Mouse (Mus musculus) hindbrain, embryonic 10.5 days (tissue): ENCODE data around the gene Pdzrn4. TPM values are rescaled to one million over a fixed set of nuclear protein-coding genes. Genes with fewer than 3 reads are reported as not detected.

ENCODE experiments used
- DNase-seq: peaks from one replicate; pipeline ENCODE4 v3.0.0-alpha.2; 2017; ENCODE audit warnings: low spot score
- H3K27ac ChIP-seq: fragments of 300-500 bp; sonication (generic); 2 replicates; pipeline ENCODE4 v1.5.1; 2016; ENCODE audit warnings: mild to moderate bottlenecking, moderate library complexity
- H3K27me3 ChIP-seq: fragments of 300-500 bp; sonication (generic); 2 replicates; pipeline ENCODE4 v1.6.1; 2016; ENCODE audit warnings: mild to moderate bottlenecking; ENCODE audit not compliant: poor library complexity, insufficient read depth, severe bottlenecking
- H3K36me3 ChIP-seq: fragments of 300-500 bp; sonication (generic); 2 replicates; pipeline ENCODE4 v1.6.1; 2016; ENCODE audit warnings: mild to moderate bottlenecking, moderate library complexity
- H3K4me1 ChIP-seq: fragments of 300-500 bp; sonication (generic); replicated peaks from 2 replicates; pipeline ENCODE4 v1.6.1; 2016; ENCODE audit warnings: mild to moderate bottlenecking
- H3K4me3 ChIP-seq: fragments of 300-500 bp; sonication (generic); 2 replicates; pipeline ENCODE4 v1.5.1; 2016; ENCODE audit warnings: mild to moderate bottlenecking, moderate library complexity
- H3K9me3 ChIP-seq: fragments of 300-500 bp; sonication (generic); 2 replicates; pipeline ENCODE4 v1.6.1; 2016; ENCODE audit warnings: mild to moderate bottlenecking, moderate library complexity
- WGBS: fragments of 180-500 bp; shearing (Covaris S2); methylation state at CpG from one replicate; pipeline ENCODE4 v1.1.7; 2016; 5-methylcytosine and 5-hydroxymethylcytosine counted together
- polyA plus RNA-seq: library from polyadenylated mRNA; unstranded; fragments of >200 nt; fragmentation: Nextera tagmentation; extraction: Ambion mirVana; gene quantifications from 2 replicates; pipeline ENCODE4 v1.2.1, GENCODE M21; 2016

Pdzrn4 gene
- polyA plus RNA-seq, 1 experiment from 2014 or later, result 14.0 TPM

- no peaks in the 10 kb centered on the region for H3K9me3 ChIP-seq
- H3K4me1 ChIP-seq, result peaks cover 22% of the 10 kb centered on the region
- WGBS, result 72% methylated on average over 8 of the region's 8 CpGs
- H3K36me3 ChIP-seq, result no peaks in the 10 kb centered on the region
- no peaks in the 10 kb centered on the region for H3K27me3 ChIP-seq
- DNase-seq, result no peak
- no peak overlapping the region for H3K4me3 ChIP-seq
- peak overlapping the region; percentile 64; the same call in 1 of the 2 replicates for H3K27ac ChIP-seq
These were observed 307.5 kb downstream of the Pdzrn4 start for GRCm38 (mm10) chr15:92704146-92704545.

- 66% methylated on average over 2 of the region's 2 CpGs for WGBS
- H3K36me3 ChIP-seq, result no peaks in the 10 kb centered on the region
- H3K27me3 ChIP-seq, result no peaks in the 10 kb centered on the region
These were observed 342.0 kb downstream of the Pdzrn4 start for GRCm38 (mm10) chr15:92738676-92739075.

GRCm38 (mm10) chr15:92739887-92740286, 343.2 kb downstream of the Pdzrn4 start:
- DNase-seq, result no peak
- no peak overlapping the region for H3K27ac ChIP-seq
- H3K36me3 ChIP-seq, result no peaks in the 10 kb centered on the region
- no peaks in the 10 kb centered on the region for H3K9me3 ChIP-seq
- H3K4me1 ChIP-seq, result no peaks in the 10 kb centered on the region
- no peaks in the 10 kb centered on the region for H3K27me3 ChIP-seq
- WGBS, result 91% methylated on average over 4 of the region's 4 CpGs
- no peak overlapping the region for H3K4me3 ChIP-seq

More at GRCm38 (mm10) chr15:92738676-92739075, 342.0 kb downstream of the Pdzrn4 start:
- Histone ChIP-seq H3K4me3 (no peak overlapping the region), H3K9me3 (no peaks in the 10 kb centered on the region), H3K4me1 (no peaks in the 10 kb centered on the region), H3K27ac (no peak overlapping the region)
- DNase-seq, result peak; percentile 37

GRCm38 (mm10) chr15:92743624-92744023, 346.9 kb downstream of the Pdzrn4 start:
- 86% methylated on average over 6 of the region's 6 CpGs for WGBS
- H3K36me3 ChIP-seq, result no peaks in the 10 kb centered on the region
- no peak for DNase-seq
- H3K4me1 ChIP-seq, result no peaks in the 10 kb centered on the region
- no peak overlapping the region for H3K4me3 ChIP-seq
- no peaks in the 10 kb centered on the region for H3K9me3 ChIP-seq
- no peaks in the 10 kb centered on the region for H3K27me3 ChIP-seq
- H3K27ac ChIP-seq, result no peak overlapping the region

GRCm38 (mm10) chr15:92746081-92746480, 349.4 kb downstream of the Pdzrn4 start:
- no peaks in the 10 kb centered on the region for H3K36me3 ChIP-seq
- WGBS, result 98% methylated on average over 7 of the region's 7 CpGs

GRCm38 (mm10) chr15:92752167-92752566, 355.5 kb downstream of the Pdzrn4 start:
- WGBS, result 88% methylated on average over 17 of the region's 17 CpGs
- Histone ChIP-seq H3K36me3 (no peaks in the 10 kb centered on the region), H3K4me1 (no peaks in the 10 kb centered on the region), H3K27me3 (no peaks in the 10 kb centered on the region), H3K4me3 (no peak overlapping the region), H3K9me3 (no peaks in the 10 kb centered on the region), H3K27ac (no peak overlapping the region)
- no peak for DNase-seq

More at GRCm38 (mm10) chr15:92746081-92746480, 349.4 kb downstream of the Pdzrn4 start:
- Histone ChIP-seq H3K4me1 (no peaks in the 10 kb centered on the region), H3K27ac (no peak overlapping the region), H3K4me3 (no peak overlapping the region), H3K27me3 (no peaks in the 10 kb centered on the region), H3K9me3 (no peaks in the 10 kb centered on the region)
- no peak for DNase-seq

GRCm38 (mm10) chr15:92752578-92752977, 355.9 kb downstream of the Pdzrn4 start:
- Histone ChIP-seq H3K9me3 (no peaks in the 10 kb centered on the region), H3K27me3 (no peaks in the 10 kb centered on the region), H3K27ac (no peak overlapping the region), H3K4me3 (no peak overlapping the region), H3K4me1 (no peaks in the 10 kb centered on the region), H3K36me3 (no peaks in the 10 kb centered on the region)
- DNase-seq, result no peak
- WGBS, result 93% methylated on average over 13 of the region's 13 CpGs

- DNase-seq, result no peak
These were observed 360.6 kb downstream of the Pdzrn4 start for GRCm38 (mm10) chr15:92757085-92757903.

GRCm38 (mm10) chr15:92759001-92759400, 362.3 kb downstream of the Pdzrn4 start:
- 90% methylated on average over 8 of the region's 8 CpGs for WGBS
- H3K27ac ChIP-seq, result no peak overlapping the region
- H3K9me3 ChIP-seq, result no peaks in the 10 kb centered on the region
- H3K27me3 ChIP-seq, result no peaks in the 10 kb centered on the region
- no peaks in the 10 kb centered on the region for H3K36me3 ChIP-seq
- no peaks in the 10 kb centered on the region for H3K4me1 ChIP-seq
- no peak for DNase-seq
- H3K4me3 ChIP-seq, result no peak overlapping the region

More at GRCm38 (mm10) chr15:92757085-92757903, 360.6 kb downstream of the Pdzrn4 start:
- H3K27me3 ChIP-seq, result no peaks in the 10 kb centered on the region
- no peak overlapping the region for H3K27ac ChIP-seq
- H3K36me3 ChIP-seq, result no peaks in the 10 kb centered on the region
- no peaks in the 10 kb centered on the region for H3K9me3 ChIP-seq
- 50% methylated on average over 17 of the region's 17 CpGs for WGBS
- H3K4me3 ChIP-seq, result no peak overlapping the region
- H3K4me1 ChIP-seq, result no peaks in the 10 kb centered on the region

GRCm38 (mm10) chr15:92763303-92763702, 366.6 kb downstream of the Pdzrn4 start:
- no peak overlapping the region for H3K27ac ChIP-seq
- H3K9me3 ChIP-seq, result no peaks in the 10 kb centered on the region
- no peak for DNase-seq
- no peak overlapping the region for H3K4me3 ChIP-seq
- H3K27me3 ChIP-seq, result no peaks in the 10 kb centered on the region
- no peaks in the 10 kb centered on the region for H3K36me3 ChIP-seq
- 93% methylated on average over 5 of the region's 5 CpGs for WGBS
- H3K4me1 ChIP-seq, result no peaks in the 10 kb centered on the region

- no peaks in the 10 kb centered on the region for H3K27me3 ChIP-seq
- H3K27ac ChIP-seq, result no peak overlapping the region
- no peak for DNase-seq
- H3K4me1 ChIP-seq, result no peaks in the 10 kb centered on the region
- 90% methylated on average over 15 of the region's 15 CpGs for WGBS
- no peak overlapping the region for H3K4me3 ChIP-seq
- peaks cover 16% of the 10 kb centered on the region for H3K36me3 ChIP-seq
- H3K9me3 ChIP-seq, result no peaks in the 10 kb centered on the region
These were observed 372.9 kb downstream of the Pdzrn4 start for GRCm38 (mm10) chr15:92769535-92769934.

GRCm38 (mm10) chr15:92788036-92788435, 391.4 kb downstream of the Pdzrn4 start:
- no peak overlapping the region for H3K4me3 ChIP-seq
- H3K27ac ChIP-seq, result no peak overlapping the region
- no peaks in the 10 kb centered on the region for H3K27me3 ChIP-seq
- no peaks in the 10 kb centered on the region for H3K36me3 ChIP-seq
- H3K4me1 ChIP-seq, result no peaks in the 10 kb centered on the region
- DNase-seq, result no peak
- 86% methylated on average over 14 of the region's 14 CpGs for WGBS
- no peaks in the 10 kb centered on the region for H3K9me3 ChIP-seq

GRCm38 (mm10) chr15:92794275-92794674, 397.6 kb downstream of the Pdzrn4 start:
- no peaks in the 10 kb centered on the region for H3K27me3 ChIP-seq
- no peak overlapping the region for H3K4me3 ChIP-seq
- 94% methylated on average over 3 of the region's 3 CpGs for WGBS
- H3K36me3 ChIP-seq, result no peaks in the 10 kb centered on the region
- H3K27ac ChIP-seq, result no peak overlapping the region
- no peaks in the 10 kb centered on the region for H3K9me3 ChIP-seq
- DNase-seq, result no peak
- no peaks in the 10 kb centered on the region for H3K4me1 ChIP-seq
